Mouse (Mus musculus) lung, postnatal 0 days (tissue): ENCODE data around the gene Dstn.

ENCODE experiments used
- CTCF ChIP-seq: IDR thresholded peaks from 2 replicates; pipeline ENCODE4 v1.5.1; 2016; ENCODE audit warnings: antibody characterized with exemption, mild to moderate bottlenecking
- EP300 ChIP-seq: IDR thresholded peaks from 2 replicates; pipeline ENCODE4 v1.6.1; 2016; ENCODE audit warnings: antibody characterized with exemption, mild to moderate bottlenecking, control low read depth

GRCm38 (mm10) chr2:143946399-143946798 lies 31.3 kb downstream of the Dstn start:
- TF ChIP-seq CTCF (no peak), EP300 (no peak)
